Mouse (Mus musculus) olfactory bulb, adult 2 months (tissue): ENCODE data around the gene Ctcfl. TPM values are rescaled to one million over a fixed set of nuclear protein-coding genes. Genes with fewer than 3 reads are reported as not detected.

Source experiments
- H3K27ac ChIP-seq: fragments of 200-500 bp; 2 replicates; pipeline ENCODE4 v1.5.1; 2012; ENCODE audit warnings: low read depth, low read length; ENCODE audit not compliant: insufficient read depth
- H3K4me1 ChIP-seq: fragments of 200-500 bp; 2 replicates; pipeline ENCODE4 v1.6.1; 2012; ENCODE audit warnings: low read length; ENCODE audit not compliant: control insufficient read depth, insufficient read depth
- H3K4me3 ChIP-seq: fragments of 200-500 bp; 2 replicates; pipeline ENCODE4 v1.5.1; 2012; ENCODE audit warnings: mild to moderate bottlenecking, low read depth, low read length, moderate library complexity; ENCODE audit not compliant: insufficient read depth
- CTCF ChIP-seq: fragments of 200-500 bp; IDR thresholded peaks from 2 replicates; pipeline ENCODE4 v1.5.1; 2012; ENCODE audit warnings: low read depth, mild to moderate bottlenecking, low read length, moderate library complexity; ENCODE audit not compliant: insufficient read depth
- POLR2A ChIP-seq: fragments of 200-500 bp; IDR thresholded peaks from 2 replicates; pipeline ENCODE4 v1.6.1; 2012; ENCODE audit warnings: mild to moderate bottlenecking, low read depth, low read length, moderate library complexity; ENCODE audit not compliant: insufficient read depth
- WGBS: fragments of 180-500 bp; shearing (Covaris S2); methylation state at CpG from one replicate; pipeline ENCODE4 v1.1.7; 2018; 5-methylcytosine and 5-hydroxymethylcytosine counted together
- polyA plus RNA-seq: library from polyadenylated mRNA; stranded (reverse); fragments of >200 nt; gene quantifications from 2 replicates; pipeline ENCODE4 v1.2.4, GENCODE M21; 2012; ENCODE audit warnings: low replicate concordance; ENCODE audit not compliant: missing spikeins, insufficient read depth, insufficient read length

The Ctcfl gene
- polyA plus RNA-seq, 1 experiment: not detected

- WGBS: 87% methylated on average over 9 of the region's 9 CpGs
- peaks cover 3% of the 10 kb centered on the region; the same call in 1 of the 2 replicates for H3K4me1 ChIP-seq
- TF ChIP-seq CTCF: no peak
- no peak for TF ChIP-seq POLR2A
- no peak overlapping the region for H3K4me3 ChIP-seq
- H3K27ac ChIP-seq: no peak overlapping the region
Observed at GRCm38 (mm10) chr2:173076921-173077320, 42.4 kb downstream of the Ctcfl start.

- no peak overlapping the region for H3K4me3 ChIP-seq
Observed at GRCm38 (mm10) chr2:173073666-173074065, 45.7 kb downstream of the Ctcfl start.

GRCm38 (mm10) chr2:173072948-173073347 lies 46.4 kb downstream of the Ctcfl start:
- TF ChIP-seq CTCF (no peak), POLR2A (no peak)
- Histone ChIP-seq H3K4me3 (no peak overlapping the region), H3K27ac (no peak overlapping the region), H3K4me1 (no peaks in the 10 kb centered on the region)
- 91% methylated on average over 7 of the region's 7 CpGs for WGBS

More at GRCm38 (mm10) chr2:173073666-173074065, 45.7 kb downstream of the Ctcfl start:
- 80% methylated on average over 5 of the region's 5 CpGs for WGBS
- TF ChIP-seq CTCF: no peak
- no peak for TF ChIP-seq POLR2A
- Histone ChIP-seq H3K27ac (no peak overlapping the region), H3K4me1 (no peaks in the 10 kb centered on the region)

- WGBS: 97% methylated on average over 2 of the region's 2 CpGs
Observed at GRCm38 (mm10) chr2:173064864-173065263, 54.5 kb downstream of the Ctcfl start.

GRCm38 (mm10) chr2:173063219-173063618 lies 56.1 kb downstream of the Ctcfl start:
- Histone ChIP-seq H3K4me3 (no peak overlapping the region), H3K27ac (no peak overlapping the region), H3K4me1 (no peaks in the 10 kb centered on the region)
- no peak for TF ChIP-seq POLR2A
- TF ChIP-seq CTCF: no peak
- WGBS: 90% methylated on average over 1 of the region's 1 CpGs

More at GRCm38 (mm10) chr2:173064864-173065263, 54.5 kb downstream of the Ctcfl start:
- Histone ChIP-seq H3K4me1 (no peaks in the 10 kb centered on the region), H3K4me3 (no peak overlapping the region), H3K27ac (no peak overlapping the region)
- TF ChIP-seq POLR2A: no peak

- Histone ChIP-seq H3K4me3 (no peak overlapping the region), H3K4me1 (0 out of 2 replicates have a peak, but pooled peaks cover 4% of the 10 kb centered on the region), H3K27ac (no peak overlapping the region)
- TF ChIP-seq POLR2A (no peak), CTCF (no peak)
- 85% methylated on average over 15 of the region's 15 CpGs for WGBS
Observed at GRCm38 (mm10) chr2:173061443-173062351, 57.6 kb downstream of the Ctcfl start.

GRCm38 (mm10) chr2:173060450-173060849 lies 58.9 kb downstream of the Ctcfl start:
- Histone ChIP-seq H3K27ac (no peak overlapping the region), H3K4me1 (0 out of 2 replicates have a peak, but pooled peaks cover 4% of the 10 kb centered on the region), H3K4me3 (no peak overlapping the region)
- no peak for TF ChIP-seq POLR2A
- no peak for TF ChIP-seq CTCF
- 92% methylated on average over 9 of the region's 9 CpGs for WGBS

GRCm38 (mm10) chr2:173058263-173058662 lies 61.1 kb downstream of the Ctcfl start:
- H3K27ac ChIP-seq: no peak overlapping the region
- 0 out of 2 replicates have a peak, but pooled peaks cover 4% of the 10 kb centered on the region for H3K4me1 ChIP-seq
- no peak overlapping the region for H3K4me3 ChIP-seq
- WGBS: 62% methylated on average over 11 of the region's 11 CpGs
- TF ChIP-seq CTCF (no peak), POLR2A (no peak)

GRCm38 (mm10) chr2:173057623-173058022 lies 61.7 kb downstream of the Ctcfl start:
- 58% methylated on average over 10 of the region's 10 CpGs for WGBS
- H3K27ac ChIP-seq: no peak overlapping the region
- TF ChIP-seq POLR2A: no peak
- no peak for TF ChIP-seq CTCF

More at GRCm38 (mm10) chr2:173057623-173058022, 61.7 kb downstream of the Ctcfl start:
- 0 out of 2 replicates have a peak, but pooled peaks cover 4% of the 10 kb centered on the region for H3K4me1 ChIP-seq
- H3K4me3 ChIP-seq: no peak overlapping the region
